Mouse (Mus musculus) C2C12 (cell line): ENCODE data around the gene Hoxb3. TPM values are rescaled to one million over a fixed set of nuclear protein-coding genes. Genes with fewer than 3 reads are reported as not detected.

Experiments
- H3K27me3 ChIP-seq: one replicate; pipeline ENCODE4 v1.6.1; 2011; ENCODE audit not compliant: control insufficient read depth, insufficient read depth, insufficient read length
- H3K36me3 ChIP-seq: one replicate; pipeline ENCODE4 v1.6.1; 2011; ENCODE audit not compliant: control insufficient read depth, insufficient read depth
- H3K4me3 ChIP-seq: one replicate; pipeline ENCODE4 v1.5.1; 2011; ENCODE audit warnings: mild to moderate bottlenecking, control low read depth; ENCODE audit not compliant: poor library complexity, insufficient read depth, severe bottlenecking
- H3K79me2 ChIP-seq: one replicate; pipeline ENCODE4 v1.6.1; 2011; ENCODE audit not compliant: control insufficient read depth, insufficient read depth
- H3K79me3 ChIP-seq: one replicate; pipeline ENCODE4 v1.6.1; 2011; ENCODE audit warnings: low read depth, control low read depth
- H3ac ChIP-seq: one replicate; pipeline ENCODE3; 2011; ENCODE audit warnings: low read depth; ENCODE audit not compliant: control insufficient read depth, insufficient read length
- CEBPB ChIP-seq: IDR thresholded peaks from one replicate; pipeline ENCODE4 v1.6.1; 2011; ENCODE audit warnings: low read depth, mild to moderate bottlenecking, control low read depth, moderate library complexity
- CTCF ChIP-seq: IDR thresholded peaks from one replicate; pipeline ENCODE4 v1.5.1; 2011; ENCODE audit not compliant: control insufficient read depth, insufficient read depth, insufficient read length
- FOSL1 ChIP-seq: IDR thresholded peaks from one replicate; pipeline ENCODE4 v1.8.0; 2011; ENCODE audit warnings: mild to moderate bottlenecking, low read length; ENCODE audit not compliant: poor library complexity, insufficient read depth, severe bottlenecking
- MAX ChIP-seq: IDR thresholded peaks from one replicate; pipeline ENCODE4 v1.6.1; 2011; ENCODE audit warnings: mild to moderate bottlenecking, control low read depth
- MYOD1 ChIP-seq: IDR thresholded peaks from one replicate; pipeline ENCODE4 v1.6.1; 2011; ENCODE audit warnings: low read depth; ENCODE audit not compliant: control insufficient read depth, insufficient read length
- MYOG ChIP-seq: IDR thresholded peaks from one replicate; pipeline ENCODE4 v1.6.1; 2011; ENCODE audit not compliant: control insufficient read depth, insufficient read length; ENCODE audit errors: extremely low read depth
- USF1 ChIP-seq: IDR thresholded peaks from one replicate; pipeline ENCODE4 v1.6.1; 2011; ENCODE audit warnings: low read depth, mild to moderate bottlenecking, control low read depth, moderate library complexity
- polyA plus RNA-seq: library from polyadenylated mRNA; unstranded; fragments of >200 nt; fragmentation: generic; extraction: Trizol; gene quantifications from one replicate; pipeline ENCODE4 v1.2.1, GENCODE M21; 2012; ENCODE audit warnings: missing spikeins

The Hoxb3 gene
- polyA plus RNA-seq, 1 experiment = not detected

- no peak for TF ChIP-seq CTCF
- no peak for TF ChIP-seq USF1
- TF ChIP-seq MYOG = no peak
- peaks cover 79% of the 10 kb centered on the region for H3K27me3 ChIP-seq
- no peaks in the 10 kb centered on the region for H3K79me2 ChIP-seq
- no peak overlapping the region for H3ac ChIP-seq
- H3K36me3 ChIP-seq = no peaks in the 10 kb centered on the region
- H3K79me3 ChIP-seq = no peaks in the 10 kb centered on the region
- no peak overlapping the region for H3K4me3 ChIP-seq
These were observed 8.3 kb upstream of the Hoxb3 start for GRCm38 (mm10) chr11:96314671-96315343.

- TF ChIP-seq CTCF (no peak), MAX (no peak), USF1 (no peak), MYOD1 (no peak), CEBPB (no peak), MYOG (no peak), FOSL1 (no peak)
- Histone ChIP-seq H3K79me3 (no peaks in the 10 kb centered on the region), H3K79me2 (no peaks in the 10 kb centered on the region), H3K4me3 (no peak overlapping the region), H3ac (no peak overlapping the region), H3K27me3 (peaks cover 79% of the 10 kb centered on the region), H3K36me3 (no peaks in the 10 kb centered on the region)
These were observed 7.8 kb upstream of the Hoxb3 start for GRCm38 (mm10) chr11:96315344-96315681.

DNA sequence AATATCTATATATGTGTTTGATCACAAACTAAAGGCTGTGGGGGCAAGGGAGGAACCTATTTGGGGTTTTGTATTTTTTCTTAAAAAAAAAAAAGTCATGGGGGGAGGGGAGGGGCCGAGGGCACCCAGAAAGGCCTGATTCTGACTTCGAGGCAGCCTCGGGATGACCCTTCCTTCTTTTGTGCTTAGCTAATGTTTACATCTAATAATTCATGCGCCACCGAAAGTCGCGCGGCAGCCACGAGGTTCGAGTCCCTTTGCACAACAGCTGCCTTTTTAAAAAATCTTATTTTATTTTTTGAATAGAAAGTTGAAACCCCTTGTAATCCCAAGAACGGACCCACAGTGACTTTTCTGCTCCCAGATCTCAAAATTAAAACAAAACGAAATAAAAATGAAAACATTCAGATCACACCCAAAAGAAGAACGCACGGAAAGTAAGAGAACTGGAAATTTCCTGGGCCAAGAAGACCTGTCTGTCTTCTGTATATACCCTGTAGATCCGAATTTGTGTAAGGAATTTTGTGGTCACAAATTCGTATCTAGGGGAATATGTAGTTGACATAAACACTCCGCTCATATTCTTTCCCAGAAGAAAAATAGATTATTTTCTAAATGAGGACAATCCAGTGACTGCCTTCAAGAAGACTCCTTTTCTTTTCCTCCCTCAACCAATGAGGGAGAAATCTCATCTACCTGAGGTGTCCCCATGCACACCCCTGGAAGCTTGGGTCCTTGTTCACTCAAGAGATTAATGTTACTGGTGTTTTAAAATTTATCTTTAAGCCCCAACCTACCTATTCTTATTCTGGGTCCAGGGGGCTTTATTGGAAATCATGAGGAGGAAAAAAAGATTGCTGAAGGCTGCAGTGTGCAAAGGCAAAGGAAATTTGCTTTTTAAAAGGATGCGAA, 6.2 kb upstream of the Hoxb3 start:
- Histone ChIP-seq H3K4me3 (no peak overlapping the region), H3ac (no peak overlapping the region), H3K36me3 (no peaks in the 10 kb centered on the region), H3K79me3 (no peaks in the 10 kb centered on the region), H3K79me2 (no peaks in the 10 kb centered on the region), H3K27me3 (peaks cover 81% of the 10 kb centered on the region)
- no peak for TF ChIP-seq MYOD1
- TF ChIP-seq MAX = no peak
- no peak for TF ChIP-seq CTCF
- TF ChIP-seq USF1 = no peak
- no peak for TF ChIP-seq FOSL1
- TF ChIP-seq MYOG = no peak
- TF ChIP-seq CEBPB = no peak

DNA sequence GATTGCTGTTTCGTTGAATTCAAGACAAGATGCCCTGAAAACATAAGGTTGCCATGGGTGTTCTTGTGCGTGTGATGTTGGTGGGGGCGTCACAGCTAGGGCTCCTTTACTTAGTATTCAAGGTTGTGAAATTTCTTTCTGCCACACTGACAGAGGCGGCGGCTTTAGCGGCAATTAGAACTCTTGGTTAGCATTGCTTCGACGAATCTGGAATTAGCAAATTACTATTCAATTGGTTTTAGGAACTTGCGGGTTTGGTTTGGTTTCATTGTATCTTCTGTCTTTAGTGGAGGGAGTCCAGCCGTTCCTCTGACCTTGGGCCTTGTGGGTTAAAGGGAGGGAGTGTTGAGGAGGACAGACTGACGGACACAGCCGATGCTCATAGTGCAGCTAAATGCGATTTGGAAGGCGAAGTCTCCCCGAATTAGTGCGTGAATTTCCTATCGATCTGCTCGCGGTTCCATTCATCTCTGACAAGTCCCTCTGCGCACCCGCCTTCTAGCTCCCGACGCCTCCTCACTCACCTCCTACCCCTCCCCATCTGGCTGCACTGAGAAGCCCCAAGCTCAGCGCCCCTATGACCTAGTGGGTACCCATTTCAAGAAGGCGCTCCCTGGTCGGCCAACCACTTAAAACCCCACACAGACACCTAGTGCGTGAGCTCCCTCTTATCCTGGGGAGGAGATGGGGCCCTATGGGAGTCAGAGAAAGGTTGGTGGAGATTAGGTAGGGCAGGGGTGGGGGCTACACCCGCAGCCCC, 5.3 kb upstream of the Hoxb3 start, which contains the start of gene Hoxb4:
TSS of gene Hoxb4 (plus strand) at position 660 of the 760 bp plus-strand sequence.
- Histone ChIP-seq H3K27me3 (peaks cover 75% of the 10 kb centered on the region), H3K4me3 (no peak within 1 kb of the TSS), H3K79me2 (no peaks in the 10 kb centered on the region)

DNA sequence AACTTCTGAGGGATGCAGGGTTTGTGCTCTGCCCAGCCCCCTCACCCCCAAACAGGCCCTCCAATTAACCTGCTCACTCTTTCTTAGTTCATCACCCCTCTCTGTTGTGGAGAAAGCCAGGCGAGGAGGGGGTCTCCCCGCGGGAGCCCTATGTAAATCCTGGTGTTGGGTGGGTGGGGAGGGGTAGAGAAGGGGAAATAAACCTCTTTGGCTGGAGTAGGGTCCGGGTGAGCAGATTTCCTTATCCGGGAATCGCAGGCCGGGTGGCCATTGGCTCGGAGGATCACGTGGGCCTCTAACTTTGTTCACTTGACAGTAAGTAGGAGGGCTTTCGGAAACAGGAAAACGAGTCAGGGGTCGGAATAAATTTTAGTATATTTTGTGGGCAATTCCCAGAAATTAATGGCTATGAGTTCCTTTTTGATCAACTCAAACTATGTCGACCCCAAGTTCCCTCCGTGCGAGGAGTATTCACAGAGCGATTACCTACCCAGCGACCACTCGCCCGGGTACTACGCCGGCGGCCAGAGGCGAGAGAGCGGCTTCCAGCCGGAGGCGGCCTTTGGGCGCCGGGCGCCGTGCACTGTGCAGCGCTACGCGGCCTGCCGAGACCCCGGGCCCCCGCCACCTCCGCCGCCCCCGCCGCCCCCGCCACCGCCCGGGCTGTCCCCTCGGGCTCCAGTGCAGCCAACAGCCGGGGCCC, 4.6 kb upstream of the Hoxb3 start:
- H3K4me3 ChIP-seq = no peak overlapping the region
- no peaks in the 10 kb centered on the region for H3K79me2 ChIP-seq
- peaks cover 74% of the 10 kb centered on the region for H3K27me3 ChIP-seq
- H3ac ChIP-seq = peak overlapping the region; percentile 30
- H3K79me3 ChIP-seq = no peaks in the 10 kb centered on the region
- TF ChIP-seq MAX = no peak
- no peak for TF ChIP-seq MYOG
- no peak for TF ChIP-seq CEBPB
- no peak for TF ChIP-seq CTCF
- no peak for TF ChIP-seq USF1
- TF ChIP-seq MYOD1 = no peak
- no peak for TF ChIP-seq FOSL1
- H3K36me3 ChIP-seq = no peaks in the 10 kb centered on the region

More for the DNA sequence above, 5.3 kb upstream of the Hoxb3 start, which contains the start of gene Hoxb4:
- no peaks in the 10 kb centered on the region for H3K36me3 ChIP-seq
- H3ac ChIP-seq = peak within 1 kb of the TSS; percentile 30
- no peaks in the 10 kb centered on the region for H3K79me3 ChIP-seq
- TF ChIP-seq MYOD1 (no peak), MYOG (no peak), MAX (no peak), USF1 (no peak), CTCF (no peak)
